ENCODE assay signal across 19 mouse cellular contexts in genomic region chr15:97955286-97955685, GRCm38 (mm10). TPM values are rescaled to one million over a fixed set of nuclear protein-coding genes. Genes with fewer than 3 reads are reported as not detected.
DNase-seq lines count a peak whose midpoint lies in the region; ATAC-seq and TF ChIP-seq lines count a peak whose summit lies in the region.
"Had no signal": no experiment of that assay in that cellular context is flagged by ENCODE, and none has a peak within 500 bp of the region (broad histone marks: within the 10 kb centered on the region; RNA-seq: fewer than 3 reads in every experiment).

No protein-coding gene starts in this region.

- H3K79me2 ChIP-seq in myocyte (ENCODE audit: control insufficient read depth, insufficient read depth), result no peaks in the 10 kb centered on the region

- no peak for ATAC-seq in hindbrain, embryonic 11.5 days (ENCODE audit: low FRiP score)
- ATAC-seq in lung, embryonic 16.5 days (ENCODE audit: low read depth), result 0 out of 2 replicates have a peak, but pooled peaks have one; percentile 16
- ATAC-seq: forebrain, embryonic 13.5 days had no signal

- peak; percentile 16 for DNase-seq in hindbrain, embryonic 10.5 days (ENCODE audit: low spot score)
- DNase-seq in hindbrain, embryonic 11.5 days (ENCODE audit: low spot score), result no peak
- no peak for DNase-seq in lung, postnatal 25 days (ENCODE audit: low spot score)
- DNase-seq in MN1 (ENCODE audit: low spot score), result peak; percentile 22
- DNase-seq in spleen, adult 12 weeks (ENCODE audit: low spot score), result no peak
- DNase-seq: cerebellum, adult 9-10 months; gastrocnemius, postnatal 36 days; heart, postnatal 36 days; layer of hippocampus, postnatal 36 days; liver; right cerebral cortex, postnatal 25 days; thymus, postnatal 4 days had no signal

- no peak overlapping the region for H3K9ac ChIP-seq in hindbrain, embryonic 11.5 days (ENCODE audit: low read depth, low read length)
- no peak overlapping the region for H3K9ac ChIP-seq in lung, embryonic 16.5 days (ENCODE audit: low read length)
- H3K9ac ChIP-seq: embryonic facial prominence, embryonic 15.5 days; forebrain, embryonic 13.5 days; heart, embryonic 12.5 days had no signal

- H3K27me3 ChIP-seq in hindbrain, embryonic 10.5 days (ENCODE audit: insufficient read depth, poor library complexity, severe bottlenecking), result peaks cover 25% of the 10 kb centered on the region
- H3K27me3 ChIP-seq in hindbrain, embryonic 11.5 days (ENCODE audit: control insufficient read depth, insufficient read depth, low read length), result no peaks in the 10 kb centered on the region
- H3K27me3 ChIP-seq in lung, embryonic 16.5 days (ENCODE audit: control insufficient read depth, insufficient read depth, low read depth, low read length), result no peaks in the 10 kb centered on the region
- peaks cover 31% of the 10 kb centered on the region for H3K27me3 ChIP-seq in myocyte (ENCODE audit: control insufficient read depth, insufficient read depth, insufficient read length)
- H3K27me3 ChIP-seq: embryonic facial prominence, embryonic 15.5 days had no signal

- TF ChIP-seq POLR2A in myocyte (IDR thresholded peaks at IDR 0.05; ENCODE audit: insufficient read length, low read depth), result no peak

- H3K27ac ChIP-seq in hindbrain, embryonic 10.5 days, result peak overlapping the region; percentile 74
- H3K27ac ChIP-seq in hindbrain, embryonic 11.5 days (ENCODE audit: low read depth, low read length), result no peak overlapping the region
- H3K27ac ChIP-seq in lung, embryonic 16.5 days (ENCODE audit: low read length), result no peak overlapping the region
- H3K27ac ChIP-seq: embryonic facial prominence, embryonic 15.5 days; forebrain, embryonic 13.5 days; kidney, postnatal 0 days; macrophage had no signal

- no peaks in the 10 kb centered on the region for H3K9me3 ChIP-seq in hindbrain, embryonic 10.5 days
- H3K9me3 ChIP-seq in hindbrain, embryonic 11.5 days (ENCODE audit: control insufficient read depth, low read length), result no peaks in the 10 kb centered on the region
- no peaks in the 10 kb centered on the region for H3K9me3 ChIP-seq in lung, embryonic 16.5 days (ENCODE audit: control insufficient read depth, low read length)
- H3K9me3 ChIP-seq: embryonic facial prominence, embryonic 15.5 days; forebrain, embryonic 13.5 days; heart, embryonic 12.5 days had no signal

- WGBS in hindbrain, embryonic 10.5 days, result 68% methylated on average over 1 of the region's 1 CpGs
- WGBS in hindbrain, embryonic 11.5 days, result 100% methylated on average over 1 of the region's 1 CpGs
- 47% methylated on average over 1 of the region's 1 CpGs for WGBS in lung, embryonic 16.5 days

- H3K4me1 ChIP-seq in hindbrain, embryonic 10.5 days (replicated peaks), result peaks cover 34% of the 10 kb centered on the region
- H3K4me1 ChIP-seq in hindbrain, embryonic 11.5 days (replicated peaks; ENCODE audit: control insufficient read depth, insufficient read depth, low read length), result 0 out of 2 replicates have a peak, but pooled peaks cover 4% of the 10 kb centered on the region
- H3K4me1 ChIP-seq in lung, embryonic 16.5 days (replicated peaks; ENCODE audit: control insufficient read depth, insufficient read depth, low read length), result peaks cover 4% of the 10 kb centered on the region

- H3K4me3 ChIP-seq in hindbrain, embryonic 10.5 days, result no peak overlapping the region
- H3K4me3 ChIP-seq in hindbrain, embryonic 11.5 days (ENCODE audit: low read depth, low read length), result no peak overlapping the region
- H3K4me3 ChIP-seq in lung, embryonic 16.5 days (ENCODE audit: low read length), result no peak overlapping the region
- no peak overlapping the region for H3K4me3 ChIP-seq in myocyte
- H3K4me3 ChIP-seq: embryonic facial prominence, embryonic 15.5 days; forebrain, embryonic 13.5 days; heart, embryonic 12.5 days had no signal

- H3K4me2 ChIP-seq in hindbrain, embryonic 11.5 days (replicated peaks; ENCODE audit: low read depth, low read length), result no peak overlapping the region
- no peak overlapping the region for H3K4me2 ChIP-seq in lung, embryonic 16.5 days (ENCODE audit: low read depth, low read length)
- H3K4me2 ChIP-seq in myocyte (ENCODE audit: low read depth), result peak overlapping the region; percentile 22
- H3K4me2 ChIP-seq: embryonic facial prominence, embryonic 15.5 days; forebrain, embryonic 13.5 days; heart, embryonic 12.5 days had no signal

- no peaks in the 10 kb centered on the region for H3K36me3 ChIP-seq in hindbrain, embryonic 10.5 days
- H3K36me3 ChIP-seq in hindbrain, embryonic 11.5 days (ENCODE audit: control insufficient read depth, insufficient read depth, low read length), result no peaks in the 10 kb centered on the region
- no peaks in the 10 kb centered on the region for H3K36me3 ChIP-seq in lung, embryonic 16.5 days (ENCODE audit: control insufficient read depth, insufficient read depth, low read length)
- no peaks in the 10 kb centered on the region for H3K36me3 ChIP-seq in myocyte (ENCODE audit: control insufficient read depth, insufficient read depth)
- H3K36me3 ChIP-seq: embryonic facial prominence, embryonic 15.5 days; heart, embryonic 12.5 days had no signal

- no peak overlapping the region for H3ac ChIP-seq in myocyte (ENCODE audit: control insufficient read depth, insufficient read length)

TF ChIP-seq in myocyte, 11 proteins besides CTCF, POLR2A, EP300 and RAD21:
- TF ChIP-seq TCF12 (IDR thresholded peaks at IDR 0.05; ENCODE audit: insufficient read depth, poor library complexity, severe bottlenecking), result no peak
- TF ChIP-seq MYOG (IDR thresholded peaks at IDR 0.05; ENCODE audit: control insufficient read depth in 1 of 3, insufficient read depth in 1 of 3, insufficient read length in 2 of 3, low read depth in 2 of 3), result peak in 1 of 3 experiments; percentile 10

RNA-seq across cellular contexts. Expression of gene Tmem106c, which starts 8.7 kb away (rescaled TPM):
- 58.9 and 64.5 TPM in 2 replicates for polyA plus RNA-seq in hindbrain, embryonic 10.5 days (2016; fragmentation: Nextera tagmentation; extraction: Ambion mirVana)
- polyA plus RNA-seq in hindbrain, embryonic 11.5 days (2014; fragmentation: Nextera tagmentation; extraction: Ambion mirVana), result 52.0 and 59.9 TPM in 2 replicates
- 46.6 and 51.2 TPM in 2 replicates for polyA plus RNA-seq in lung, embryonic 16.5 days (2015; fragmentation: Nextera tagmentation; extraction: Ambion mirVana)
- 11.5 TPM for polyA plus RNA-seq in myocyte (2012; fragmentation: generic; extraction: Trizol)

RNA-seq across cellular contexts. Expression of gene Vdr, which starts 44.9 kb away (rescaled TPM):
- polyA plus RNA-seq in hindbrain, embryonic 10.5 days (2016; fragmentation: Nextera tagmentation; extraction: Ambion mirVana), result 0.51 and 1.0 TPM in 2 replicates
- polyA plus RNA-seq in hindbrain, embryonic 11.5 days (2014; fragmentation: Nextera tagmentation; extraction: Ambion mirVana), result 0.22 TPM in 2 replicates
- 1.6 and 1.7 TPM in 2 replicates for polyA plus RNA-seq in lung, embryonic 16.5 days (2015; fragmentation: Nextera tagmentation; extraction: Ambion mirVana)
- 9.8 TPM for polyA plus RNA-seq in myocyte (2012; fragmentation: generic; extraction: Trizol)
- polyA plus RNA-seq: forebrain, embryonic 13.5 days had no signal

RNA-seq across cellular contexts. Expression of gene Col2a1, which starts 49.2 kb away (rescaled TPM):
- 196 and 224 TPM in 2 replicates for polyA plus RNA-seq in hindbrain, embryonic 10.5 days (2016; fragmentation: Nextera tagmentation; extraction: Ambion mirVana)
- polyA plus RNA-seq in hindbrain, embryonic 11.5 days (2014; fragmentation: Nextera tagmentation; extraction: Ambion mirVana), result 128 and 132 TPM in 2 replicates
- polyA plus RNA-seq in lung, embryonic 16.5 days (2015; fragmentation: Nextera tagmentation; extraction: Ambion mirVana), result 17.0 and 19.2 TPM in 2 replicates
- polyA plus RNA-seq in myocyte (2012; fragmentation: generic; extraction: Trizol), result 0.01 TPM
- polyA plus RNA-seq: macrophage had no signal

Comparison
In these comparisons a context has a peak if more than half of its experiments do, and no peak if none do; other contexts are left out.
1. DNase-seq: peak in hindbrain, embryonic 10.5 days (single experiment) and MN1 (single experiment); none in hindbrain, embryonic 11.5 days (single experiment), lung, postnatal 25 days (single experiment) and spleen, adult 12 weeks (single experiment).
2. RNA of gene Col2a1, which starts 49.2 kb away (polyA plus RNA-seq): 196 to 224 TPM in hindbrain, embryonic 10.5 days, 128 to 132 TPM in hindbrain, embryonic 11.5 days and 17.0 to 19.2 TPM in lung, embryonic 16.5 days; 0.01 TPM in myocyte (single experiment); every median in the first group is over 10 times any median in the second.